Mouse (Mus musculus) T-cell, adult 66 days (primary cell): ENCODE data around the gene Ifitm1. TPM values are rescaled to one million over a fixed set of nuclear protein-coding genes. Genes with fewer than 3 reads are reported as not detected.

Experiments
- total RNA-seq, 2 experiments: library from RNA; stranded (reverse); gene quantifications; 3 replicates in 1 of 2; 4 replicates in 1 of 2; pipeline ENCODE4 v1.2.4; 2023

The Ifitm1 gene
- 1 to 10 TPM in 1 of 2 experiments, not detected in 1; 5.9 TPM for total RNA-seq

GRCm38 (mm10) chr7:140966921-140967320 is at the start of gene Ifitm1:
Gene Ifitm1, plus strand, starts transcription at chr7:140967221.

GRCm38 (mm10) chr7:140920418-140921029 is 46.5 kb upstream of the Ifitm1 start, which contains the start of gene Nlrp6:
Gene Nlrp6, plus strand, starts transcription at chr7:140920902.

GRCm38 (mm10) chr7:140941222-140942051 is 25.6 kb upstream of the Ifitm1 start, which contains the start of gene Pgghg:
Gene Pgghg, plus strand, starts transcription at chr7:140941391.

GRCm38 (mm10) chr7:140949824-140950530 is 17.0 kb upstream of the Ifitm1 start, which contains the start of gene Ifitm5:
Gene Ifitm5, minus strand, starts transcription at chr7:140950291.

GRCm38 (mm10) chr7:140955758-140956555 is 11.1 kb upstream of the Ifitm1 start, which contains the start of the genes Gm45717 and Ifitm2:
Gene Gm45717, minus strand, starts transcription at chr7:140955937.
Gene Ifitm2, minus strand, starts transcription at chr7:140955987.

GRCm38 (mm10) chr7:141010593-141010992 is 43.6 kb downstream of the Ifitm1 start, which contains the start of gene Ifitm3:
Gene Ifitm3, minus strand, starts transcription at chr7:141010770.

GRCm38 (mm10) chr7:141017824-141018223 is 50.8 kb downstream of the Ifitm1 start, which contains the start of gene Ifitm6:
Gene Ifitm6, minus strand, starts transcription at chr7:141017924.

Other genes with a start within 250 kb of the Ifitm1 start
- gene Cyp2e1, start 203.5 kb upstream of the Ifitm1 start, total RNA-seq, result not detected
- gene Syce1, start 179.4 kb upstream of the Ifitm1 start, total RNA-seq, result not detected
- gene Zfp941, start 145.0 kb upstream of the Ifitm1 start, total RNA-seq, result not detected
- gene Urah, start 132.2 kb upstream of the Ifitm1 start, total RNA-seq, result not detected
- not detected for gene Scgb1c1, start 121.7 kb upstream of the Ifitm1 start, total RNA-seq
- gene Odf3, start 119.4 kb upstream of the Ifitm1 start, total RNA-seq, result not detected
- gene Gm45785, start 110.9 kb upstream of the Ifitm1 start, total RNA-seq, result not detected
- gene Ric8a, start 110.3 kb upstream of the Ifitm1 start, total RNA-seq, result 100 to 1,000 TPM; 109 to 116 TPM
- 10 to 100 TPM; 31.2 to 31.7 TPM for gene Bet1l, start 109.6 kb upstream of the Ifitm1 start, total RNA-seq
- gene Psmd13, start 85.3 kb upstream of the Ifitm1 start, total RNA-seq, result 10 to 100 TPM; 75.3 to 88.5 TPM
- gene Sirt3, start 84.9 kb upstream of the Ifitm1 start, total RNA-seq, result 1 to 10 TPM; 8.4 to 9.2 TPM
- gene Cox8b, start 66.8 kb upstream of the Ifitm1 start, total RNA-seq, result not detected
- gene Nlrp6, start 46.3 kb upstream of the Ifitm1 start, total RNA-seq, result under 1 TPM in 1 of 2 experiments, not detected in 1; 0.17 TPM
- gene Pgghg, start 25.8 kb upstream of the Ifitm1 start, total RNA-seq, result 1 to 10 TPM; 7.3 to 8.9 TPM
- not detected for gene Ifitm5, start 16.9 kb upstream of the Ifitm1 start, total RNA-seq
- gene Gm45717, start 11.3 kb upstream of the Ifitm1 start, total RNA-seq, result not detected
- 10 to 100 TPM; 17.0 to 18.4 TPM for gene Ifitm2, start 11.2 kb upstream of the Ifitm1 start, total RNA-seq
- gene Ifitm3, start 43.5 kb downstream of the Ifitm1 start, total RNA-seq, result 1 to 10 TPM; 1.2 to 5.6 TPM
- not detected for gene Ifitm6, start 50.7 kb downstream of the Ifitm1 start, total RNA-seq
- gene Gm17387, start 61.9 kb downstream of the Ifitm1 start, total RNA-seq, result not detected
- 1 to 10 TPM; 1.4 to 2.2 TPM for gene B4galnt4, start 93.9 kb downstream of the Ifitm1 start, total RNA-seq
- gene Pkp3, start 111.0 kb downstream of the Ifitm1 start, total RNA-seq, result 10 to 100 TPM; 45.7 to 59.0 TPM
- gene Sigirr, start 133.4 kb downstream of the Ifitm1 start, total RNA-seq, result 10 to 100 TPM; 74.9 to 85.3 TPM
- gene Ano9, start 150.6 kb downstream of the Ifitm1 start, total RNA-seq, result not detected
- 10 to 100 TPM; 12.0 to 12.5 TPM for gene Ptdss2, start 155.2 kb downstream of the Ifitm1 start, total RNA-seq
- 10 to 100 TPM; 35.2 to 41.1 TPM for gene Rnh1, start 205.6 kb downstream of the Ifitm1 start, total RNA-seq
- 10 to 100 TPM; 38.9 to 45.3 TPM for gene Hras, start 226.8 kb downstream of the Ifitm1 start, total RNA-seq
- 1 to 10 TPM; 4.8 to 5.0 TPM for gene Lrrc56, start 226.9 kb downstream of the Ifitm1 start, total RNA-seq
- gene Lmntd2, start 246.9 kb downstream of the Ifitm1 start, total RNA-seq, result 1 to 10 TPM; 2.4 to 2.6 TPM
- gene Rassf7, start 248.6 kb downstream of the Ifitm1 start, total RNA-seq, result 1 to 10 TPM; 9.3 to 9.6 TPM